Mouse (Mus musculus) ES-Bruce4 (cell line): ENCODE data around the gene Zfp266.

ENCODE experiments used
- CTCF ChIP-seq: IDR thresholded peaks from one replicate; pipeline ENCODE4 v1.8.1; 2011; ENCODE audit warnings: low read depth, low read length
- EP300 ChIP-seq: IDR thresholded peaks from 2 replicates; pipeline ENCODE4 v1.6.1; 2011; ENCODE audit warnings: low read depth, low read length; ENCODE audit not compliant: insufficient read depth

GRCm38 (mm10) chr9:20493281-20493680 lies 27.9 kb downstream of the Zfp266 start:
- no peak for TF ChIP-seq EP300
- TF ChIP-seq CTCF, result no peak
